Mouse (Mus musculus) brain, embryonic 18.5 days (tissue): ENCODE data around the gene Utp3.
"Not testable (repeated sequence)": the region's sequence is repeated elsewhere in the genome, so short reads cannot be mapped to it uniquely, and the experiment has no call there.

Source experiments
- DNase-seq: peaks from one replicate; pipeline ENCODE4 v3.0.0-alpha.2; 2012; ENCODE audit warnings: low read depth, low spot score

Utp3 gene

DNA sequence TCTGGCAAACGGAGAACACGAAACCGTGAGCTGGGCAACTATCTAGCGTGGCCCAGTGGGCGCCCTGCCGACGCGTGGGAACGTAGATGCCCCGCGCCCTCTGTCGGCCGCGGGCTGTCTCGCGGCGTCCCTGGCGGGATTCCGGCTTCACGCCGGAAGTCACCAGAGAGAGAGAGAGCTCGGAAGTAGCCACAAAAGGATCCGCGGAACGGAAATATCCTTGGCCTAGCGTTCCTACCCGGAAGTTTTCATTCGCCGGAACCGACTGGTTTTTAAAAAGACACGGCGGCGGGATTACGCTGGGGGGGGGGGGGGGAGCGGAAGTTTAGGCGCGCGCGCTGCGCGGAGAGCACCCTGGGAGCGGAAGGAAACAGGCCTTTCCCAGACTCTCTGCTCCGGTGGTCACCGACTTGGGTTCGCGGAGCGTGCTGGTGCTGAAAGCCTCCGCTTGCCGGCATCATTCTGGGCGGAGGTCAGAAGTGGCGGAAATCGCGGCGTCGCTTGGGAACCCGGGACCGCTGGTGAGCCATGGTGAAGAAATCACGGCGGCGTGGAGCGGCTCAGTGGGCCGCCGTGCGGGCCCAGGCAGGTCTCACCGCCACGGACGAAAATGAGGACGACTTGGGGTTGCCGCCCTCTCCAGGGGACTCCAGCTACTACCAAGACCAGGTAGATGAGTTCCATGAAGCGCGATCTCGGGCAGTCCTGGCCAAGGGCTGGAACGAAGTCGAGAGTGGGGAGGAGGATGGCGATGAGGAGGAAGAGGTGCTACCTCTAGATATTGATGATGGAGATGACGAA, at the start of gene Utp3:
Gene Utp3 (plus strand): TSS at position 377 of the 801 bp plus-strand sequence.
- peak; percentile 97 for DNase-seq

DNA sequence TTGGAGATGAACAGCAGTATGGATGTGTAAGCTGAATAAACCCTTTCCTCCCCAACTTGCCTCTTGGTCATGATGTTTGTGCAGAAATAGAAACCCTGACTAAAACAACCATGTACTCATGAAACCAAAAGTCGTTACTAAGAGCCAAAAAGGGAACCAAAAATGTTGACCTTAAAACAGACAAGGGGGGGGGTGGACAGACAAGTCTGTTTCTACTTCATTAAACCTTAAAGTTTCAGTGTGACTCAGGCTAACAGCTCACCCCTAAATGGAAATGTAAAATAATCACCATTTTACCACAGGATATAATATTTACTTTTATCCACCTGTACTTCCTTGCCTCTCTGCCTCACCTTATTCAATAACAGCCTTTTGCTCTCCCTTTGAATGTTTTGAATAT, 45.7 kb upstream of the Utp3 start:
- no peak for DNase-seq

DNA sequence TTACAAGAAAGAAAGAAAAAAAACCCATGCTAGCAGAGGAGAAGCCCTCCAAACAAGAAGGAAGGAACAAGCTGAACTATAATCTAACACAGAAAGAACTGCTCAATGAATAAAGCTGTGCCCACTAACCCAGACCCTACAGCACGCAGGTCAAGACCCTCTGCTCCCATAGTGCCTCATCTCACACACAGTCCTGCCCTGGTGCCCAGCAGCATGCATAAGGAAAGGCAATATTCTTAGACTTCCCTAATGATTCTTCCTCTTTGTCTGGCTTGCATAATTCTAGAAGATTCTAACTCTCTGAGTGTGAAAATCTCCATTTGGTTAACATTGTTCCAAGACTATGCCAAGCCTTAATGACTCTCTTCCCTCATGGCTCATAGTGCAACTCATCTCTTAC, 45.3 kb upstream of the Utp3 start:
- DNase-seq, result no peak

DNA sequence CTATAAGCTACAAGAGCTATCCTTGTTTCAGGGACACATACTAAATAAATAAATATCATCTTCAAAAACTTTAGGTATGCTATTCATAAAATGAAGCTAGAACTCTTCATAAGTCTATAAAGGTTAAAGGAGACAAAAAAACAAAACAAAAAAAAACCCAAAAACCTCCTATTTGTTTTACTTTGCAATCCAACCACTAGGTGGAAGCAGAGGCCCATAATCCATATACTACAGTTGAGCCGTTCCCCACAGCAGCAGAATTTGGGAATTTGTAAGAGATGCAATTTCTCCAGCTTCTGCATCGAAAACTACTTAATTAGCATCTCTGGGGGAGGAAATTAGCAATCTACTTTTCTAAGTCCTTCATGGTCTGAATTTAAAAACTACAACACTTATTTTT, 35.0 kb upstream of the Utp3 start:
- DNase-seq, result peak; percentile 37

DNA sequence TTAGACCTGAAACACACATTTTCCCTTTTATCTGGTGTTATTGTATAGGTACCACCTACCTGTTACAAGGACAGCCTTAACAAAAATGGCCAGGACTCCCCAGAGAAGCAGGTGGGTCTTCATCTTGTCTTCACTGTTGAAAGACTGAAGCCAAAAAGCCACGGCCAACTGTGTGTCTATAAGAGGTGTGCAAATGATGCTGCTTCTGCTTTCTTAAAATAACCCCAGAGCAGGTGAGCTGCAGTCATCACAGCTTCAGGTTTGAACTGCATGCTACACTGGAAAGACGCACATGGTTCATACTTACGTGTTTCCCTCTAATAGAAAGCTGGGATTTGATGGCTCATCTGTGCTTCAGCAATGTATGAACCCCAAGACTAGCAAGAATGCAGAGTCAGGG, 26.6 kb upstream of the Utp3 start, which contains the start of gene Jchain:
Gene Jchain (minus strand): TSS at position 235 of the 400 bp plus-strand sequence.
- no peak for DNase-seq

DNA sequence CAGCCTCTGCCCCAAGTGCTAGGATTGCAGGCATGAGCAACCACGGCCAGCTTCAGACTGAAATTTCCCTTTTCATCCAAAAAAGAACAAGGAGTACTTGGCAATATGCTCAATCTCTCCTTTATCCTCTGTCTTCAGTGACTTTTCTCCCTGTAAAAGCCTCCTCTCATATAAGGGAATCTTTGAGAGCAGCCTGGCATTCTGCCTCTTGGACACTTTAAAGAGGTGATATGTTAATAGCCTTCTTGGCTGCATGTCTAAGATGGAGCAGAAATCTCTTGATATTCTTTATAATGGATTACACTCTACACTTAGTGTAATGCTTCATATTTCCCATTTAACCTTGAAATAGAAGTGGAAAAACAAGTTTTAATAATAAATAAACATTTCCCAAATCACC, 23.4 kb upstream of the Utp3 start:
- DNase-seq, result no peak

DNA sequence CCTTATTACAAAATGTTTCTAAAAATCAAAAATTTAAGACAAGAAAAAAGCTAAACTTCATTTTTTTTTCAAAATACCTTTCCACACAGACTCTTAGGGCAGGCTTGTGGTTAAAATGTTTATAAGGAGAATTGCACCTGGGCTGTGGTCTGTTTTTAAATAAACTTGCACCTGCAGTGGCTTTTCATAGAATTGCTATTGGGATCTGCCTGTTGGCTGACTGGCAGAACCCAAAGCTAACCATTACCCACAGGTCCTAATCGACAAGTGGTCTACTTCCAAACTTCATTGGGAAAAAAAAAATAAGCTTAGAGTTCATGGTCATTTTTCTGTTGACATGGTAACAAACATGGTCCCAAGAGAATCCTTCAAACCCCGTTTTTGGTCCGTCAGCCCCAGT, 19.6 kb upstream of the Utp3 start:
- no peak for DNase-seq

DNA sequence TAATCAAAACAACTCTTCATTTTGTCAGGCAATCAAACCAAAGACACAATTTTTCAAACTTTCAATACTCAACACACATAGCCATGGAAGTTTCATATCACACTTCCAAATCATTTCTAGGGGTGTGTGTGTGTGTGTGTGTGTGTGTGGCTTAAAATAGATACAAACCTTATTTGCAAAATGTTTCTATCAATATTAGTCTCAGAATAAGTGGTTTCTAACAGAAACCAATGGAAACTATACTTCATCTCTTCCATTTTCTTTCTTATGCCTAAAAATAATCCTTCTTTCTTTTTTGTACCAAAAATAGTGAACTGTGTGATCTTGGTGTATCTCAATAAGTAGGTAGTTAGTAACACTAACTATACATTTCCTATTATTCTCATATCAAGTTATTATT, 13.4 kb upstream of the Utp3 start:
- DNase-seq, result no peak

DNA sequence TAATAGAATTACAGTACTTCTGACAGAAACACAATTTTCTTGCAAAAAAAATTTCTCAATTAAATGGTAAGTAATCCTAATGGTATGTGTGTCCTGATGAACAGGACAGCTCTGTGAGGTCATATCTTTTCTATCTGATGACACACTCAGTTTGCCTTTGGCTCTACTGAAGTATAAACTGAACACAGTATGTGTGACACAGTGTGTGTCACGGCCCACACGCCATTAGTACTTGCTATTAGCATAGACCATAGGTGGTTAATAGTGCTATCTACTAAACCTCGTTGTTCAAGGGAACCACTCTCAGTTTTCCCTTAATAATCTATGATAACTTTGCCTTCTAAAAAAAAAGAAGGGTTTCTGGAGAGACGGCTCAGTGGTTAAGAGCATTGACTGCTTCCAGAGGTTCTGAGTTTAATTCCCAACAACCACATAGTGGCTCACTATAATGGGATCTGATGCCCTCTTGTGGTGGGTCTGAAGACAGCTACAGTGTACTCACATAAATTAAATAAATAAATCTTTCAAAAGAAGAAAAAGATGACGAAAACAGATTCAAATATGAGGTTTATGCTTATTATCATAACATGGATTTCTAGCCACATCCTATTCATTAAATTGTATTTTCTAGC, 11.5 kb upstream of the Utp3 start:
- DNase-seq, result no peak

DNA sequence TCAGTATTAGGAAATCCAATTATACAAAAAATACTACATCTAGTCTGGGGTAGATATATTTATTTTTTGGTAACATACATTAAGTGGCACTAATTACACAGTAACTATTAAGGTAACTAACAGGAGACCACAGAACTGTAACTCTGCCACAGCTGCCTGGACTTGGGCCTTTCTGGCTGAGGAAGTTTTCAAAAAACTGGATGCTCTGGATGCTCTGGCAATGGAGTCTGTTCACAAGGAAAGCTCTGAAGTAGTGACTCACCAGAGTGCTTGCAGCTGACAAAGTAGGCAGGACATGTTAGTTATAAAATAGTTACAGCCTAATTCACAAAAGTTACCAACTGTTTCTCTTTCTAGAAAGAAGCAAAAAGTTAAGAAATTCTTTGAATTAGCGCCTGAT, 9.9 kb upstream of the Utp3 start:
- not testable (repeated sequence) for DNase-seq

DNA sequence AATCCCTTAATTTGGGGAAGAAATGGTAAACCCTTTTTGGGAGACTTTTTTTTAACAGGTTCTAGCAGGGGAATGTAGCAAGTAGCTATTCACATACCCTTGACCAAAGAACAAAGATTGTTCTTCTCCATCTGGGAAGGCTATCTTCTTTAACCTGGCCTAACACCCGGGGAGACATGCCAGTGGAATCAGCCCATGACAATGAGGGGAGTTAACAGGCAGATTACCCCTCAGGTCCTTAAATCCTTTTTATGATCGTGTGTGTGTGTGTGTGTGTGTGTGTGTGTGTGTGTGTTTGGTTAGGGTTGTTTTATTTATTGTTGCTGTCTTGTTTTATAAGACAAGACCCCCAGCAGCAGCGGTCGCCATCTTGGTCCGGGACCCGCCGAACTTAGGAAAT, 8.7 kb upstream of the Utp3 start:
- DNase-seq, result no peak

DNA sequence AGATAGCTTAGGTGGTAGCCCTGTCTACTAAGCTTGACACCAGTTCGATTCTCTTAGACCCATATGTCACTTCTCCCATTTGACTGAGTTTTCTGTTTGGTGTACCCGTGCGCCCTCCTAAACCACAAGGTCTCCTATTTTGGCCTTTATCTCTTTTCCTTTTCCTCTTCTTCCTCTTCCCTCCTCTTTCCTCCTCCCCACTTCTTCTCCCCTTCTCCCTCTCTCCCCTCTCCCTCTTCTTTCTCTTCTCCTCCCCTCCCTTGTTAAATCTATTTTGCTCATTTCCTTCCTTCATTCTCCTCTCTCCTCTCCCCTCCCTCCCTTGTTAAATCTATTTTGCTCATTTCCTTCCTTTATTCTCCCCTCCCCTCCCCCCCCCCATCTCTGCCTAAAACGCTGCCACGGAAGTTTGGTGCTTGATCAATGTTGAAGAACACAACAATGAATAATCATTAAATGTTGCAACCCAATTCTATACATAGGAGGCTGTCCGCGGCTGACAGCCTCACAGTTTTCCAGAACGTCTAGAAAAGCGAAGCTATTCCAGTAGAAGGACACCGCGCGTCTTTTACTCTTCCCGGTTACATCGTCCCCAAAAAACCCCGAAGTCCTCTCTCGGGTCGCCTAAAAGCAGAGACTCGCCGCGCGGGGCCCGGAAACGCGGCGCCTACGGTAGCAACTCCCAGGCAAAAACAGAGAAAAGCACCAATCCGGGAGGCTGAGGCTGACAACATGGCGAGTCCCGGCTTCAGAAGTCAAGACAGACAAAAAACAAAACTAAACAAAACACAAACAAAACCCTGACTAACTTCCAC, 784 bp upstream of the Utp3 start:
- no peak for DNase-seq

DNA sequence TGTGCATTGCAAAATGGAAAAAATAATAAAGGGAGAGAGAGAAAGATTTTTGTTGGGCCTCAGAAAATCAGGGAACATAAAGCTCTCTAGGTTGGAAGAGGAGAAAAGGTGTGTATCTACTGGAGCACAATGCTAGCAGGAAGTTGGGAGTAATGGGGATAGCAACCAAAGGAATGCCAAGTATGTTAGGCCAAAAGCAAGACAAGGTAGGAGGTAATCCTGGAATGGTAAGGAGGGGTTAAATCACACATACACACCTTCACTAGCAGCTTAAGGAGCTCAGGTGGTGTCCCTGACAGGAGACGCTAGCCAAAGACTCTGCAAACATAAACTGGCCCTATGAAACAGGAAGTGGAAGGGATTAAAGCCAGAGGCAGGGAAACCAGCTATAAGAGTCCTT, 4.7 kb downstream of the Utp3 start:
- DNase-seq, result no peak

DNA sequence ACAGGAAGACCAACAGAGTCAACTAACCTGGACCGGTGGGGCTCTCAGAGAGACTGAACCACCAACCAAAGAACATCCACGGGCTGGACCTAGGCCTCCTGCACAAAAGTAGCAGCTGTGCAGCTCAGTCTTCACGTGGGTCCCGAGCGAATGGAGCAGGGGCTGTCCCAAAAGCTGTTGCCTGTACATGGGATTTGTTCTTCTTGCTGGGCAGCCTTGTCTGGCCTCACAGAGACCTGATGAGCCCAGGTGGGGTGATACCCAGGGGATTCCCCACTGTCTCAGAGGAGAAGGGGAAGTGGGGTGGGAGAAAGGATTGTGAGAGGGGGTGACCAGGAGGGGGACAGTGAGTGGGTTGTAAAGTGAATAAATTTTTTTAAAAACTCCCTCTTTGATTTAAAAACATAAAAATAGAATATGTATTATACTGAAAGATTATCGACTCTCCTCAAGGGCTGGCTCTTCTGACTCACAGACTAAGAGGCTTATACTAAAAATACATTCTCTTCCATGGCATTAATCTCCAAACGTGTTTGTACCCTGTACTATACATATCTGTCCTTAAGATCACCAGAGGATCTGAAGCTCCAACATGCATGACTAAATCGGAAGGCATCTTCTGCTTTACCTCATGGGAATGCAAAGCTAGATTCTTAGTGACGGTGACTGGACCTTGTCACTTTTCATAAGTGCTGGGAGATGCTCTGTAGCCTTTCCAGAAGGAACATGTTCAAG, 7.0 kb downstream of the Utp3 start:
- no peak for DNase-seq

DNA sequence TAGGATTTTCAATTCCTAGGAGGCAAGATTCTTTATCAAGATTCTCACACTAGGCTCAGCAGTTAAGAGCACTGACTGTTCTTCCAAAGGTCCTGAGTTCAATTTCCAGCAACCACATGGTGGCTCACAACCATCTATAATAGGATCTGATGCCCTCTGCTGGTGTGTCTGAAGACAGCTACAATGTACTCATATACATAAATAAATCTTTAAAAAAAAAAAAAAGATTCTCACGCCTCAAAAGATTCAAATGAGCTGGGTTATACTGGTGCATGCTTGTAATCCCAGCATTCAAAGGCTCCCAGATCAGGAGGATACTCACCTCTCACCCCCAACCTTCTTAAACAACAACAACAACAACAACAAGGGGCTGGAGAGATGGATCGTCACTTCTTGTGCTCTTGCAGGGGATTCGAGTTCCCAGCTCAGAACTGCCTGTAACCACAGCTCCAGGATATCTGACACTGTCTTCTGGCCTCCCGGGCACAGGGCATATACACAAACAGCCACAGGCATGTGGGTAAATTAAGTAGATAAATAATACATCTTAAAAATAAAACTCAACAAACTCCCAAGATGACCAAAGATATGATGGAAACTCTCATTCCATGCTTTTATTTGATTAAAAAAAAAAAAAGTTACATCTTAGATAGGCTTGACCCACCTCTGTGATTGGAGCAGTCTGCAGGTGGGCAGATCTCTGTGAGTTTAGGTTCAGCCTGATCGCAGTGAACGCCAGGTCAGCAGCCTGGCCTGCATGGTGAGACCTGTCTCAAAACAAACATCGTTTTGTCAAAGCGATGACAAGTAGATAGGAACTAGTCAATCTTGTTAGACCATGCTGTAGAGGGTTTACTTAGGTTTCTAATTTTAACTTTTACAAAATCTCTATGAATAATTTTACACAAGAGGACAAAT, 8.9 kb downstream of the Utp3 start:
- no peak for DNase-seq

DNA sequence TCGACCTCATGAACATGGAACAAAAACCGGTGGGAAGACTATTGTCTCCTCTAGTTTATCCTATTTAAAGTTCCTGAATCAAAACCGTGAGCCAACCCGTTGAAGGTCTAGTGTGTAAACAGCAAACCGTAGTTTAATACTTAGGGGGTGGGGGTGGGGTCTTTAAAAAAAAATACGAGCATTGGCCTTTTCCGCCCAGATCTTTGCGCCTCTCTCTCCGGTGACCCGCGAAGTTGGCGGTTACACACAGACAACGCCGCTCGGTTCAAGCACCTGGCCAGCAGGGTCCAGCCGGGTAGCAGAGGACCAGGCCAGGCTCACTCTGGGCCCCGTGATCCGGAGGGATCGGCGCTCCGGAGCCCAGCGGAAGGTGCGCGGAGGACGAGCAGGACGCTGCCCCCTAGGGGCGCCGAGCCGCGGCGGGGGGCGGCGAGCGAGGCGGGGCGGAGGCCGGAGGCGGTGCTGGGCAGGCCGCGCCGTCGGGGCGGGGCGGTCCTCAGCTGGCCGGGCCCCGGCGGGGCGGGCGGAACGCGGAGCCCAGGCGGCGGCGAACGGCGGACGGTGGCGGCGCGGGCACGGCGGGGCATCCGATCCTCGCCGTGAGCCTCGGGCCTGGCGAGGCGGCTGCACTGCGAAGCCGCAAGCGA, 10.4 kb downstream of the Utp3 start, which contains the start of gene Rufy3:
Gene Rufy3 (plus strand): TSS at position 540 of the 647 bp plus-strand sequence.
- DNase-seq, result no peak

DNA sequence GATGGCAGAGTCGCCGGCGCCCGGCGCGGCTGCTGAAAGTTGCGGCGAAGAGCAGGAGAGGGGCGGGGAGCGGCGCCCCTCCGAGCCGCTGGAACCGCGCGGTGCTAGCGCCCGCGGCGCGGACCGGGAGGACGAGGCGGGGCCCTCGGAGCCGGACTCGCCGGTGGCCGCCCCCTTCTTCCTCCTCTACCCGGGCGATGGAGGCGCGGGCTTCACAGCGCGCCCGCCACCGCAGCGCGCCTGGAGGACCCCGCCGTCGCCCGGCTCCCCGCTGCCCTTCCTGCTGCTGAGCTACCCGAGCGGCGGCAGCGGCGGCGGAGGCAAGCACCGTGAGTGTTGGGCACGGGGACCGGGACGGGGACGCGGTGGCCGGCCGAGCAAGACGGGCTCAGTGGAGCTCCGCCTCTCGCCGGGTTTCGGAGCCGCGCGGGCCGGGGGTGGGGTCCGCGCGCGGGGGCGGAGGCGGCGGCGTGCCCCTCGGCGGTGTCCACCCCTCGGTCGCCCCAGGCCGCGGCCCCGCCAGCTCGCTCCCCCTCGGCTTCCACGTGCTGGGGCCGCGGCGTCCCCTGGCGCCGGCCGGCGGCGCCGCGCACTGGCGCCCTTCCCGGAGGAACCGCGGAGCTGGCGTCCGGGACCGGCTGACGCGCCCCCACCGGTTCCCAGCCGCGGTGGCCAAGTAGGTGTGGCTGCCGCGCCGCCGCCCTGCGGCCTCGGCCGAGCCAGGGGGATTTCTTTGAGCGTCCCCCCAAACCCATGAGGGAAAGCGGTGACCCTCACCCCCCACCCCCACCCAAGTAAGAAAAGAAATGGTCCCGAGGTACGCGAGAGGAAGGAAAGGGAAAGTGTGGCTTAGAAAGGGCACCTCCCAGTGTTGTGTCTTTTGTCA, 11.1 kb downstream of the Utp3 start:
- DNase-seq, result no peak

DNA sequence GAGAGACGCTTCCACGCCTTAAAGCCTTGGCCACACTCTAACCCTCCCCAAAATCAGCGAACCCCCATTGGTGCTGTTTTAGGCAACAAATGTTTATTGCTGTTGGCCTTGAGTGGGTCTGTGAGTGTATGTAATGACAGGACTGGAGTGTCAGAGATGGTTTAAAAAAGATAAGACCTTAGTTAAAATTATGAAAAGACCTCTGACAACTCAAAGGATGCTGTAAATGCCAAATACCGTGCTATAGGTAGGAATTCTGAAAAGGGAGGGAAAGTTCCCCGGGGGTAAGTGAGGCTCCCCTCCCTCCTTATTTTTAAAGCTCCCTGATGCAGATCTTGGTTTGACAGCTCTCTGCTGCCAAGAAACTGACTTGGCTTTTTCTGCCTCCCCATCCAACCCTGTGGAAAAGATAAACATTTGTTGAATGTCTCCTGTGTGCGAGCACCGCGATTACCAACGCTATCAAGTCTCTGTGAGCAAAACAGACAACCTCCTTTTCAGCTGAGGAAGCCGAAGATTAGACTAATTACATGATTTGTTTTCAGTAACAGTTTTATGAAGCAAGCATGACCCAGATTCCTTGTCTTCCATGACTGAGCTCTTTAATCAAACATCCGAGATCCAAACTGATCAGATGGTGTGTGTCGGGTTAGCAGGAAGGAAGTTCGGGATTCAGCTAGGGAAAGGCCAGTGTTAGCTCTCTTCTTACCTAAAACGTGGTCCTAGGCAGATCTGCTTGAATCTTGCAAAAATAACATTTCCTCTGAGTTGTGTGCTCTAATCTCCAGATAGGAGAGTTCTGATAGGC, 12.0 kb downstream of the Utp3 start:
- DNase-seq, result no peak
